Mouse (Mus musculus) cerebellum, adult 18-20 months (tissue): Measurements from ENCODE around the gene Lrtm1.
A peak's percentile ranks its signal among the peaks of the same experiment; 100 is the strongest.

Experiments used
- DNase-seq, 2 experiments: peaks; one replicate each; pipeline ENCODE4 v3.0.0; 2021

Gene Lrtm1

DNA sequence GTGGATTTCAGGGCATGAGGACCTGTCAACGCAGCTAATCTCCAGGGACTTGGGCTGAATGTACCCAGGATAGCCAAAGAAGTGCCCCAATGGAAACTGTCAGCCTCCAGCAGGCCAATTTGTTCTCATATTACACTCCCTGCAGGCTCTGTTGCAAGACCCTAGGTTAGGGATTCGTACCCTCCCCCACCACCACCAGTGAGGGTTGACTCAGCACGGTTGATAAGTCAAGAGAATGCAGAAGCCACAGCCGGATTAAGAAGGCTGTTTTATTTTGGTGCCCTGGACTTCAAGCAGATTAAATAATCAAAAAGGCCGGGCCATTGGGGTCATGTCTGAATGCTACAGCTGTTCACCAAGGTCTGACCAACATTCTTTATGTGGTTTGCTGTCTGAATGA is at the start of gene Lrtm1:
Lrtm1 (plus strand) TSS at position 326 of the 400 bp plus-strand sequence.
- DNase-seq, result no peak

DNA sequence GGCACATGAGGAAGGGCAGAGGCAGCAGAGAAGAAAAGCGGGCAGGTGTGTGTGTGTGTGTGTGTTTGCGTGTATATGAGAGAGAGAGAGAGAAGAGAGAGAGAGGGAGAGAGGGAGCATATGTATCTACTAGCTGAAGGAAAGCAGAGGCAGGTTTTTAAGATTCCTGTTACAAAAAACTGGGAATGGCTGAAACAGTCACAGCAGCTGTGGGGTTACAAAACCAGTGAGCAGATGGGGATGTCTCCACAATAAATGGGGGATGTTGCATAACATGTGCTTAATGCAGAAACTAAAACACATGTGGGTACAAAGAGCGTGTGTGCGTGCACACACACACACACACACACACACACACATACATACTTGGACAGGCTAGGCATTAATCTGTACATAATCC is 48.8 kb upstream of the Lrtm1 start:
- no peak for DNase-seq

DNA sequence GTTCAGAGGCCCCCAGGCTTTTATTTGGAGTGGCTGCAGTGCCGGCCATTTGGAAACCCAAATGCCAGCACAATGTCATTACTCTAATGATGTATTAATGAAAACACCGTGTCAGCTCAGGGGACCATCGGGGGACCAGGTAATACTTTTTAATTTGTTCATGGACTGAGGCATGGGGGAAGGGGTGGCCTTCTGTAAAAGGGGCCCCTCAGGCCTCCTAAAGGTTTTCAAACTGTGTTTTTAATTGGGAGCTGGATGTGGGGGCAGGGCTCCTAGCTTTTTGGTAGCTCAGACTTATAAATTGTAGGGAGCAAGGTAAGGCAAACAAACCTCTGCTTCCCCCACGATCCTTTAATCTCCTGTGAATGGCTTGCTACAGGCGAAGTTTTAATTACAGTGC is 45.4 kb upstream of the Lrtm1 start:
- DNase-seq, result no peak

DNA sequence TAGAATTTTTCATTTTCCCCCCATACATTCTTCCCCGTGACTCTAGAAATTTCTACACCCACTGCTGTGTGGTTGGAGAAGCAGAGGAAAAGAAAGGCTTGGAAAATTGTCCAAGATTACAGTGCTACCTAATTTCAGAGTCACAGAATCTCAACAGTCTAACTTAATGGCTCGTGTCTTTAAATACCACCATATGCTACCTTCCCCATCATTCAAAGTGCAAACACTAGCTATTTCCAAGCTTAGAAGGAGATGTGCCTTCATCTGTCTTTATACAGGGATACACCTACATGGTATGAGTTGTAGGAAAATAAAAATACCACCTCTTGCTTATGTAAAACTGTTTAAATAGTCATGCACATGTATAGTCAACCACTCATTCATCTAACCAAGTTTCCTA is 38.8 kb upstream of the Lrtm1 start:
- DNase-seq, result no peak

DNA sequence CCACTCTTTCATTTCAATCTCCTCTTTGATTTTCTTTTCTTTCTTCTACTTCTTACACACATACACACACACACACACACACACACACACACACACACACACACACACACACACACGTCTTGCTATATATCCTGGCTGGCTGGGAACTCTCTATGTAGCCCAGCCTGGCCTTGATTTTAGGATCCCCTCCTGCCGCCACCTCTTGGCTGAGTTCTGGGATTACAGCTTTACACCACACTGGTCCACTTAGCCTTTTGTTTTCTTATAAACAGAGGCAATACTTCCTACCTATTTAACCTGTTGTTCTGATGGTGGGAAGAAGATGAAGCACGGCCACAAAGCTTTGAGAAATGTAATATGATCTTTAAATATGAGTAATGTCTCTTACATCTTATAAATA is 37.5 kb upstream of the Lrtm1 start:
- no peak for DNase-seq

DNA sequence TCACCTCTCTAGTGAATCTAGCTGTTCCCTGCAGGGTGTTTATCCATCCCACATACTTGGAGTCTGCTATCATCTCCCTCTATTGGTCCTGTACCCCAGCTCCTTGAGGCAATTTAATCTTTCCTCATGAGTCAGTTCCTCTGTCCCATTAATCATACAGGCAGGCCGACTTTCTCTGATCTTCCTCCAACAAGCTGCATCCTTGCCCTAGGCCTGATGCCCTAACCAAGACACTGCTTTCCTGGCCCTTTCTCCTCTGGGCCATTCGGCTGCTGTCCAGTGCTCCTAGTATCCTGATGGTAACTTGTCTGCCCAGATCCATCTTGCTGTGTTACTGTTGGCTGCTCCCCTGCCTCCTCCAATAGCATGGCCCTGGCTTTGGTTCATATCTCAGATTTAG is 33.7 kb upstream of the Lrtm1 start:
- DNase-seq, result no peak

DNA sequence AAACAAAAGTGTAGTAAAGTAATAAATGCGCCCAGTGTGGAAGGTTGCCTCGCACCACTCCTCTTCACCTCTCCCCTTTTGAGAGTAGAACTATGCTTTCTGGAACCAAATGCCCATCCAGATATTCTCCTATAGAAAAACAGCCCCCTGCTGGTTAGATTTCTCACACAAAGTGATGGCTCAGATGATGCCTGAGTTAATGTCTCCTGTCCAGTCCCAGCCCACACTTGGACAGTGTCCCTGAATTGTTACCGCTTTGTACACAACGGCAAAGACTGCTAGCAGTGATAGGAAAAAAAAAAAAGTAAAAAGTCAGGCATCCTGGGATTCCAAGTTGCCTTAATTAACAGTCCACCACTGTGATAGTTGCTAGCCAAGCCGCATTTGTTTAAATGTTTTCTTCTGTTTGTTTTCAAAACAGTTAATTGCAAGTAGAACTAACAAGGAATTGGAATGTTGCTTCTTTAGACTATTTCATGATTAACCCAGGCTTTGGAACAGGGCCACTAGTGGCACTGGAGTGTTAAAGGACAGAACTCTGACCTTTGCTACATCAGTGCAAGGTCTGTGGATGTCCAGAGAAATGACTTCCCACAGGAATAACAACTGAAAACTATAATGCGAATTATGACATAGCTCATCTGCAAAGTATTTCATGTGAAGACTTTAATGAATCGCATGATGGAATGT is 29.7 kb upstream of the Lrtm1 start:
- no peak for DNase-seq

DNA sequence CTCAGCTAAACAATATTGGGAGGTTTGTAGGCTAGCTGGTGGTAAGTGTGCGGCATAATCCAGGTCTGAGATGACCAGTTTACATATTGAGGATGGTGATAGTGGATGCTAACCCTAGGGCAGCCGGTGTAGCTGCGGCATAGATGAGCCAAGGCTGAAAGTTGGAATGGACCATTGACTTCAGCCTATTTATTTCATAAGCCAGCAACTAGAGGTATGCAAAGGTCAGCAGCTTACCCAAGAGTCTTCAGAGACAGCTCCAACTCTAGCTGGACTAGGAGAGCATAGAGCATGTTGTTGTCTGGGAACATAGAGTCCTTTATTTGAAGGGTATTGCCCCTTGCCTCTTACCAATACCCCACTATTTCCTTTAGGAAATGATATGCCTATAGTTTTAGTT is 21.4 kb upstream of the Lrtm1 start:
- no peak for DNase-seq

DNA sequence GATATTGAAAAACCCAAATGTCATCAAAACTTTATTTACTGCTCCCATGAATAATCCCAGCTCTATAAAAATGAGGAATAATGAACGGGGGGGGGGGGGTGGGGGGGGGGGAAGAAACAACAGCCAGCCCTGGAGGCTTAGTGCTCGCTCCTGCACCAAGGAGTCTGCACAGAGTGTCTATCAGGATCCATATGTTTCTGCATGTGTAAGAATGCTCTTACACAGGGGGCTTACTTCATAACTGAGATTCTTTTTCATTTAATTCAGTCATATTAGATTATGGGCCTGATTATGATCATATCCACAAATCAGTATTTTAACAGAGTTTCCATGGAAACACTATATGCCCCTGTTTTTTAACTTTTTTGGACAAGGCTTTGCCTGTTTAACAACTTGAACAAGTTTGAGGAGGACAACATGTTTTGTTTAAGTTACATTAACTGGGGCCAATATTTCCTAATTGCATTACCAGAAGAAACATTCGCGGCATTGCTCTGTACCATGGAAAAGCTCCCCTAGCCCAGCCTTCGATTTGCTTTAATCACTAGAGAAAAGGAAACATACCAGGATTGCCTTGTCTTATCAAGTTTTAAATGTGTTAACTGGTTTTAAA is 12.7 kb upstream of the Lrtm1 start:
- DNase-seq, result no peak

DNA sequence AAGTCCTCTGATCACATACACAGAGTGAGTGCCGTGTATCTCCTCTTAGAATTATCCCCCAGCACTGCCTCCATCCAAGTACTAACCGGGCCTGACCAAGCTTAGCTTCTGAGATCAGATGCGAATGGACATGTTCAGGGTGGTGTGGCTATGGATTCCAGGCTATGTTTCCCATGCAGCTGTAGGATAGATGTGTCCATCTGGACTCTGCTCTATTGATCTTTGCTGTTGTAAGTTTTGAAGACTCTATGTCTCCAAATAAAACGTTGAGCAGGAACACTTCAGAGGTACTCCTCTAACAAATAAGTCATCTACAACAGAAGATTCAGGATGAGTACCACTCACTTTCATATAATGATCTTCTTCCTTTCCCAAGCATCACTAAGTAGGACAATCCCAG is 8.4 kb upstream of the Lrtm1 start:
- no peak for DNase-seq

DNA sequence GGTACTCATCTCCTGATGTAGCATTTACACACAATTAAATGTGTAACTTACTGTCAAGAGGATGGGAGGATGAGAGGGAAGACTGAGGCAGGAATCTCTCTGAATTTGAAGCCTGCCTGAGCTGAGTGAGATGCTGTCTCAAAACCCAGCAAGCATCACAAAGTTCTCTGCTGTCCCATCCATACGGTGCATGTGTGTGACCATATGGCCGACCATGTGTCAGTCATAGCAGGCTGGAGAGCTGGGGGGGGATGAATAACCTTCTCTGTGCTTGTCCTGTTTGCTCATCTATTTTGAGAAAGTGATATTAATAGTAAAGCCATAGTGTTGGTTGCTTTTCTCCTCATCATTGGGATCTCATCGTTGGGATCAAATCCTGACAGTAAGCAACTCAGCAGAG is 4.8 kb upstream of the Lrtm1 start:
- peak; percentile 38 to 43 for DNase-seq

DNA sequence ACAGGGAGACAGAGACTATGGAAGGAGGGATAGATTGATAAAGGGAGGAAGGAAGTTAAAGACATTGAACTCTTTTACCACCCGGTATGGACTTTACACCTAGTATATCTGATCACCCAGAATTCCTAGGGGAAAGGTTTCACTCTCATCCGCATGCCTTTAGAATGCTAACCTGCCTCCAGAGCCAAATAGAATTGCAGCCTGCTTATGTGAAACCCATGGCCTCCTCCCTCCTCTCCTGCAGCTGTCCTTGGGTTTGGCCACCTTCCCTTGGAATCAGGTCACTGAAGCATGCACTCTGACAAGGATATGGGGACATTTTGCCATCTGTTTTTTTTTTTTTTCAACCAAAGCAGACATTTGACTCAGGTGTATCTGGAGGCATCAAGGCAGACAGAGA is 3.3 kb upstream of the Lrtm1 start:
- DNase-seq, result peak; percentile 40 to 55

DNA sequence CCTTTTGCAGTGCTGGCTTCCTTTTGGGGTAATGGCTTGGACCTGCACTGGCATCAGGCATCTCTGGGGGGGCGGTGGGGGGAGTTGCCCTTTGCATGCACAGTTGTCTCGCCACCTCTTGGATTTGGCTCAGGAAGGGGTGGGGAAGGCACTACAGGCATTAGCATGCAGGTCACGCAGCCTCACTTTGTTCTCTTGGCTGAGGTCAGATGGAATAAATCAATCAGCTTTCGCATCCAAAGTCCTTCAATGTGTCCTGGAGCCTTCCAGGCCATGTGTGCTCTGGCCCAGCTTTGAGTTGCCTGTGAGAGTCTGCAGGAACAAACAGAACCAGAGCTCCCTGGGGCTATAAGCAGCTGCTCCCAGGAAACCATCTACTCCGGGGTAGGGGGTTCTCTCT is 2.1 kb upstream of the Lrtm1 start:
- peak in 1 of 2 experiments; percentile 17 for DNase-seq

DNA sequence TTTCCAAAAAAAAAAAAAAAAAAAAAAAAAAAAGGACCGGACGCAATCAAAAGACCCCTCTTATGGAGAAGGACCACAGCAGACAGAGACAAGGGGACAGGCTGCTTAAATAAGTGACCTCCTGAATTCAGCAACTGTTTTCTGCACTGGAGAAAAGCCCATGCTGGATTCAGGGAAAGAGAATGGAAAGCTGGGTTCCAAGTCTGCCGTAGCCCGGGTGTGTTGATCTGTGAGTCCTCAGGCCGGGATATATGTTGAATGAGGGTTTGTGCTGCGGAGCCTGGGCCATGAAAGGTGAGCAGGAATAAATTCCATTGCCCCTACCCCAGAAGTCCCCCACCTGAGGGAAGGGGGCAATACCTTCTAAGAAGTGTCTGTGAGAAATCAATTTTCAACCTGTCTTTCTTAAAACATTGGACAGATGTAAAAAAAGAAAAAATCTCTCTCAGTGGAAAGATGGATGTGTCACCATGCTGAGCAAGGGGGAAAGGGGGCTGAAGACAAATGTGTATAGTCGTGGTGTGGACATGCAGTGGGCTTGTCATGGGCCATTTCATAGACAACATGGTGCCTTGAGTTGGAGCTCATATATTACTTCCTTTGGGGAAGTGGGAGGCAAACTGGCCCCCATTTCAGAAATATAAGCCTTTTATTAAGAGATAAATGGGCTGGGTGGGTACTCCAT is 450 bp downstream of the Lrtm1 start:
- no peak for DNase-seq

DNA sequence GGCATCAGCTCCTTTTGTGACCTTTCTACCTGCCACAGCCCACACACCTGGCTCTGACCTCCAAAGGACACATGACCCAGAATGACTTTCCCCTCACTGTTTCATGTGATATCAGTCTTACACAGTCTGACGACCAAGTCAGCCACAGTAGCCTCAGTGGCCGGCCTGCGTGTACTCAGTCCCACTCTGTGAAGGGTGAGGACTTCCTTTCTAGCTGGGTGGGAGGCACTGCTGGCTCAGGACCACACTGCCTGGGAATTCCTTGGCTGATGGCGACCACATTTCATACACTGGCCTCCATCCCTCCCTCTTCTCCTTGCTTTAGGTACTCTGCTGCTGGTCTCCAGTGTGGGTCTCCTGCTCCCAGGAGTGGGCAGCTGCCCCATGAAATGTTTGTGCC is 3.3 kb downstream of the Lrtm1 start:
- DNase-seq, result no peak

DNA sequence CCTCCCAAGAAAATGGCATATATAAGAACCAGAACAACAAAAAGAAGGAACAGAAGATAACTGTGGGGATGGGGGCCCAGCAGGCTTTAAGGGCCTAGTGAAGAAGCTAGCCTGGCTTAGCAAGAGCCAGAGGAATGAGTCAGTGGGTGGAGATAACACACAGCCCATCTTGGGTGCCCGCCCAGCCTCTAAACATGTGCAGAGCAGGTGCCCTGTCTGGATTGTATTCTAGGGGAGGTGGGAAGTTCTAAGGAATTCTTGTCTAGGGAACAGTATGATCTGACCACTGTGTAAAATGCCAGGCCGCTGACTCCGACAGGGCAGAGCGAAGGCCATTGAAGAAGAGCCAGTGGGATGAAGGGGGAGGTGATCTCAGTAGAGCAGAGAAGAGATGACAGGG is 5.2 kb downstream of the Lrtm1 start:
- DNase-seq, result no peak

DNA sequence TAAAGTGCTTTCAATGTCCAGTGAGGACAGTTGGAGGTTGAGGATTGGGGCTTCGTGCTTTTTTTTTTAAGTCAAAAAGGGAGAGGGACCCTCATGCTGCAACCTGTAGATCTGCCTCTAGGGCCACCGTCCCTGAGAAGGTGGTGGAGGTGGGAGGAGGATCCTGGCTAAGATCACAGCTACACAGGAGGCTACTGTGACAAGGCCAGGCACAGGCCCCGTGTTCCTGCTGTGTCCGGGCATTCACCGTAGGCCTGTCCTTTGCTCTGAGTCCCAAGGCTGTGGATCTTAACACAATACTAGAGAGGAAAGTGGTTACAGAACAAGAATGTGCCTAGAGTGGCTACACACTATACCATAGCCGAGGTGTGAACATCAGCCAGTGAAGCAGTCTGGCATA is 7.3 kb downstream of the Lrtm1 start:
- DNase-seq, result peak in 1 of 2 experiments; percentile 12

DNA sequence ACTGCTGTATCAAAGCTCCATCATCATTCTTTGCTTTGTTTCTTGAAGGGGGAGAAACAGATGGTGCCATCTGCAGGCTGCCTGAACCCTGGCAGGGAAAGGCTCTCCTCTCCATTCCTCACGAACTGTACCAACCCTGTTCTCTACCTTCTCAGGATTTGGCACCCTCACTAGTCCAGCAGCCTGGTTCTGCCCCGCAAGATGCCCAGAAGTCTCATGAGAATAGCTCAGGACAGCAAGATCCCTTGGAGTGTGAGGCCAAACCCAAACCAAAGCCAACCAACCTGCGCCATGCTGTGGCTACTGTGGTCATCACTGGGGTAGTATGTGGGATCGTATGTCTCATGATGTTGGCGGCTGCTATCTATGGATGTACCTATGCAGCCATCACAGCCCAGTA is 9.3 kb downstream of the Lrtm1 start:
- DNase-seq, result peak; percentile 52 to 71

DNA sequence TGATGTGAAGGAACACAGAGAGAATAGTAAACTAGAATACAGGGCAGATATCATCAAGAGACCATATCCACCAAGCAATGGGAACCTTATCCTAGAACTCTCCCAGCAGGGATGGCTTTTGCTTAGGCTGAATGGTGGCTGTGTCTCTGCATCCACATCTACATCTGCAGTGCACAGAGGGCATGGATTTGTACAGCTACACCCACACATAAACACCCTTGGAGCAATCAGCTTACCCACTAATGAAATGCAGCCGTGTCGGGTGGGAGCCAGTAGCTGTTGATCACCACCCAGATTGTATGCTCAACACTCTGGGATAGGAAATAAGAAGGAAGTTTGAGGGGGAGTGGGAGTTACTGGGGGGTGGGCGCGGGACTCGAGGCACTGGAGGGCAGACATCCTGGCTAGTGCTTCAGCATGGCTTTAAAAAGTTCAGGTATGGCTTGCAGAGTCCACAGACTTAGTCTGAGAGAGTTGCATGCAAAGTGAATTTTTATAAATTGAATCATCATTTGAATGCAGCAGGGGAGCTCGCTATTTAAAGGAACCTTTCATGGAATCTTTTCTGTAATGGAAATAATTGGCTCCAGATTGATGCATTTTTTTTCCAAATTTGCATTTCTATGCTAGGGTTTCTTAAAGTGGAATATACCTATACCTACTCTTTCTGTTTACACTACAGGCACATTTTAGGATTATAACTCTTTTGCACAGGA is 10.5 kb downstream of the Lrtm1 start:
- no peak for DNase-seq

DNA sequence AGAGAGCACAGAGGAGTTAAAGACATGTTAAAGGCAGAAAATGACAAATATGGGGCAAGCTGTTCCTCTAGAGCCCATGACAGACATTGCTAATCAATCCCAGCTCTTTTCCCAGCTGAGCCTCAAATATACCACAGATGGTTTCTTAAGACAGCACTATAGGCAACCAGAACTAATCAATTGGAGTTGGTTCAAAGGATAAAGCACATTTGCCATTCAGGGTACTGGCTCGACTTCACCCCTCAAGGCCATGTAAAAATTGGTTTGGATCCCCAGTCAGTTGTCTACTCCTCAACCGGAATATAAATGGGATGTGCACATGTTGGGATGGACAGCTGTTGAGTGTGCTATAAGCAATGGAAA is 11.1 kb downstream of the Lrtm1 start:
- no peak for DNase-seq

DNA sequence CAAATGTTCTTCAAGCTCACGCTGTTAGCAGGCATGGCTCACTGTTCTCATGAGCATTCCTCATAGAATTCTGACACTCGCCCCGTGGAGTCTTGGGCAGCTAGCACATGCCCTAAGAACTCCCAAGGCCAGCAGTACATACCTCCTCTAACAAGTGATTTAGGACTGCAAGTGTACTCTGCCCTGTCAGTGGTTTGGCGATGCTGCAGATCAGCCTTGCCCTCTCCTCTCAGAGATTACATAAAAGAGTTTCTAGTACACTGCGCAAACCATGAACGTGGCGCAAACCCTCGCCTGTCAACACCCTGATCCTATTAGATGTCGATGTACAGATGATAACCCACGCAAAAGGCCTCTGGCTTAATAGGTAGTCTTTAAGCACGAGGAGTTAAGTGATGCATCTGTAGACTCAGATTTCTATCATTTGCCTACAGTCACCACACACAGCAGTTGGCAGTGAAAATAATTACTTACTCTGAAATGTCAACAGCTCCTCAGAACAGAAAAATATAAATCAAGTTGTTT is 11.9 kb downstream of the Lrtm1 start:
- DNase-seq, result no peak

DNA sequence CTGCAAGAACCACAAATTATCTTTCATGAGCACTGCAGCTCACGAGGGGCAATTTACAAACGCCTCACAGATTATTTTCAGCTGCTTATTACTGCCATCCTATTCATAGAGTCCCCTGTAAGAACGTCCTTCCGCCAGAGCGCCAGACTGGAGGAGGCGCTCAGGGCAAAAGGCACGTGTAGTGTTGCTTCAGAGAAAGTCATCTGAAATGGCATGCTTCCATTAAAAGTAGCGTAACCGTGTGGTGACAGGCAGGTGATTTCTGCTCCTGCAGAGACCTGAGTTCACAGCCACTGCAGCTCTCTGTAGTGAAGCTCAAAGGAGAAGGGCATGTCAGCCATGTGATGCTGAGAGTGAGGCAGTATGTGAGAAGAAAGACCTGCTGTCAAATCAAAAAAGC is 12.5 kb downstream of the Lrtm1 start:
- no peak for DNase-seq

DNA sequence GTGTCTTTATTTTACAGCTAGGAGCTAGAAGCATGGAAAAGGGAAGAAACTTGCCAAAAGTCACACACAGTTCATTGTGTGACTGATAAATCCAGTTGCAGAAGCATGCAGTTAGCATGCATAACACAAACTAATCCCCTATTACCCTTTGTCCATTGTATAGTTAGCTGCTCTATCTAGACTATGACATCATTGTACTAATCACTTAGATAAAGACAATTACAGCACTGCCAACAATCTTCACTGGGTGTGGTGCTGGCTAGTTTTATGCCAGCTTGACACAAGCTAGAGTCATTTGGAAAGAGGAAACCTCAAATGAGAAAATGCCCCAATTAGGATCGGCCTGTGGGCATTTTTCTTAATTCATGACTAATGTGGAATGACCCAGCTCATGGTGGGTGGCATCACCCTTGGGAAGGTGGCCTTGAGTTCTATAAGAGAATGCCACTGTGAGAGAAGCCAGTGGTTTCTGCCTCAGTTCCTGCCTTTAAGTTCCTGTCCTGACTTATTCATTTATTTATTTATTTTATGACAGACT is 13.9 kb downstream of the Lrtm1 start:
- DNase-seq, result no peak
